Mouse (Mus musculus): Measurements from ENCODE around the gene Atf6b. TPM values are rescaled to one million over a fixed set of nuclear protein-coding genes. Genes with fewer than 3 reads are reported as not detected.

Atf6b gene
- total RNA-seq, 1 experiment = 55.7 TPM

- TF ChIP-seq ZC3H11A (IDR thresholded peaks at IDR 0.05; ENCODE audit: borderline replicate concordance, low read depth, low read length) (no peak), MAFK (IDR thresholded peaks at IDR 0.05; ENCODE audit: insufficient read depth, low read depth, low read length) (no peak)
- Histone ChIP-seq H3K4me3 (ENCODE audit: insufficient read depth in 1 of 2, low read depth in 1 of 2, low read length in 2 of 2, poor library complexity in 1 of 2, severe bottlenecking in 1 of 2) (peak overlapping the region; percentile 35 to 48; a peak in 3 of 4 replicates), H3K9ac (ENCODE audit: insufficient read depth, low read depth, low read length, poor library complexity, severe bottlenecking) (no peak overlapping the region; the same call in 1 of the 2 replicates), H3K9me3 (ENCODE audit: control insufficient read depth, insufficient read depth, low read depth, low read length) (no peaks in the 10 kb centered on the region), H3K36me3 (ENCODE audit: control insufficient read depth, insufficient read depth, low read length, poor library complexity, severe bottlenecking) (no peaks in the 10 kb centered on the region), H3K27ac (ENCODE audit: insufficient read depth, low read depth, low read length, poor library complexity, severe bottlenecking) (no peak overlapping the region), H3K4me1 (ENCODE audit: control insufficient read depth in 2 of 2, insufficient read depth in 2 of 2, low read length in 2 of 2, poor library complexity in 1 of 2) (peaks cover 6 to 29% of the 10 kb centered on the region in 2 experiments; a peak in 3 of 4 replicates)
- no peak for DNase-seq (ENCODE audit: low read depth, low spot score)
- in situ Hi-C loops (cut with MboI; ENCODE audit: low sequenced_read_pairs in 2 of 2, unreplicated experiment in 2 of 2) = no loop called here
Measured at GRCm38 (mm10) chr17:34630761-34631301, 16.1 kb upstream of the Atf6b start.

- Histone ChIP-seq H3K4me3 (ENCODE audit: insufficient read depth in 1 of 2, low read depth in 1 of 2, low read length in 2 of 2, poor library complexity in 1 of 2, severe bottlenecking in 1 of 2) (peak overlapping the region in 1 of 2 experiments; percentile 55; a peak in 2 of 4 replicates), H3K9me3 (ENCODE audit: control insufficient read depth, insufficient read depth, low read depth, low read length) (no peaks in the 10 kb centered on the region), H3K36me3 (ENCODE audit: control insufficient read depth, insufficient read depth, low read length, poor library complexity, severe bottlenecking) (no peaks in the 10 kb centered on the region), H3K27ac (ENCODE audit: insufficient read depth, low read depth, low read length, poor library complexity, severe bottlenecking) (no peak overlapping the region), H3K4me1 (ENCODE audit: control insufficient read depth in 2 of 2, insufficient read depth in 2 of 2, low read length in 2 of 2, poor library complexity in 1 of 2) (peaks cover 6 to 25% of the 10 kb centered on the region in 2 experiments; a peak in 3 of 4 replicates), H3K9ac (ENCODE audit: insufficient read depth, low read depth, low read length, poor library complexity, severe bottlenecking) (peak overlapping the region; percentile 31; the same call in 1 of the 2 replicates)
- in situ Hi-C loops (cut with MboI; ENCODE audit: low sequenced_read_pairs in 2 of 2, unreplicated experiment in 2 of 2) = no loop called here
- no peak for TF ChIP-seq CHD2 (IDR thresholded peaks at IDR 0.05; ENCODE audit: low read depth, low read length)
- TF ChIP-seq MAFK (IDR thresholded peaks at IDR 0.05; ENCODE audit: insufficient read depth, low read depth, low read length) = no peak
- TF ChIP-seq ZNF384 (IDR thresholded peaks at IDR 0.05; ENCODE audit: low read depth, low read length) = no peak
- no peak for TF ChIP-seq HCFC1 (IDR thresholded peaks at IDR 0.05; ENCODE audit: borderline replicate concordance, insufficient read depth, low read length)
- no peak for TF ChIP-seq ZC3H11A (IDR thresholded peaks at IDR 0.05; ENCODE audit: borderline replicate concordance, low read depth, low read length)
- DNase-seq (ENCODE audit: low read depth, low spot score) = no peak
Measured at GRCm38 (mm10) chr17:34631647-34632046, 15.3 kb upstream of the Atf6b start.

GRCm38 (mm10) chr17:34632261-34632691 is 14.7 kb upstream of the Atf6b start:
- H3K4me1 ChIP-seq (ENCODE audit: control insufficient read depth in 2 of 2, insufficient read depth in 2 of 2, low read length in 2 of 2, poor library complexity in 1 of 2) = peaks cover 6 to 25% of the 10 kb centered on the region in 2 experiments; a peak in 3 of 4 replicates

GRCm38 (mm10) chr17:34635671-34636070 is 11.3 kb upstream of the Atf6b start:
- no peak overlapping the region for H3K4me3 ChIP-seq (ENCODE audit: insufficient read depth in 1 of 2, low read depth in 1 of 2, low read length in 2 of 2, poor library complexity in 1 of 2, severe bottlenecking in 1 of 2)
- peaks cover 0 to 14% of the 10 kb centered on the region in 2 experiments; a peak in 2 of 4 replicates for H3K4me1 ChIP-seq (ENCODE audit: control insufficient read depth in 2 of 2, insufficient read depth in 2 of 2, low read length in 2 of 2, poor library complexity in 1 of 2)
- TF ChIP-seq ZNF384 (IDR thresholded peaks at IDR 0.05; ENCODE audit: low read depth, low read length) = no peak
- no peak for TF ChIP-seq HCFC1 (IDR thresholded peaks at IDR 0.05; ENCODE audit: borderline replicate concordance, insufficient read depth, low read length)
- TF ChIP-seq MAFK (IDR thresholded peaks at IDR 0.05; ENCODE audit: insufficient read depth, low read depth, low read length) = no peak
- no peak for TF ChIP-seq CHD2 (IDR thresholded peaks at IDR 0.05; ENCODE audit: low read depth, low read length)
- TF ChIP-seq ZC3H11A (IDR thresholded peaks at IDR 0.05; ENCODE audit: borderline replicate concordance, low read depth, low read length) = no peak
- no peak overlapping the region for H3K27ac ChIP-seq (ENCODE audit: insufficient read depth, low read depth, low read length, poor library complexity, severe bottlenecking)
- in situ Hi-C loops (cut with MboI; ENCODE audit: low sequenced_read_pairs in 2 of 2, unreplicated experiment in 2 of 2) = no loop called here
- H3K9me3 ChIP-seq (ENCODE audit: control insufficient read depth, insufficient read depth, low read depth, low read length) = no peaks in the 10 kb centered on the region
- no peak for DNase-seq (ENCODE audit: low read depth, low spot score)
- H3K9ac ChIP-seq (ENCODE audit: insufficient read depth, low read depth, low read length, poor library complexity, severe bottlenecking) = no peak overlapping the region
- no peaks in the 10 kb centered on the region for H3K36me3 ChIP-seq (ENCODE audit: control insufficient read depth, insufficient read depth, low read length, poor library complexity, severe bottlenecking)

More at GRCm38 (mm10) chr17:34632261-34632691, 14.7 kb upstream of the Atf6b start:
- peak overlapping the region; percentile 21 for H3K9ac ChIP-seq (ENCODE audit: insufficient read depth, low read depth, low read length, poor library complexity, severe bottlenecking)
- in situ Hi-C loops (cut with MboI; ENCODE audit: low sequenced_read_pairs in 2 of 2, unreplicated experiment in 2 of 2) = no loop called here
- H3K4me3 ChIP-seq (ENCODE audit: insufficient read depth in 1 of 2, low read depth in 1 of 2, low read length in 2 of 2, poor library complexity in 1 of 2, severe bottlenecking in 1 of 2) = peak overlapping the region; percentile 55 to 56
- TF ChIP-seq ZNF384 (IDR thresholded peaks at IDR 0.05; ENCODE audit: low read depth, low read length) (no peak), MAFK (IDR thresholded peaks at IDR 0.05; ENCODE audit: insufficient read depth, low read depth, low read length) (no peak), CHD2 (IDR thresholded peaks at IDR 0.05; ENCODE audit: low read depth, low read length) (no peak), ZC3H11A (IDR thresholded peaks at IDR 0.05; ENCODE audit: borderline replicate concordance, low read depth, low read length) (no peak), HCFC1 (IDR thresholded peaks at IDR 0.05; ENCODE audit: borderline replicate concordance, insufficient read depth, low read length) (no peak)
- H3K27ac ChIP-seq (ENCODE audit: insufficient read depth, low read depth, low read length, poor library complexity, severe bottlenecking) = no peak overlapping the region
- no peaks in the 10 kb centered on the region for H3K36me3 ChIP-seq (ENCODE audit: control insufficient read depth, insufficient read depth, low read length, poor library complexity, severe bottlenecking)
- H3K9me3 ChIP-seq (ENCODE audit: control insufficient read depth, insufficient read depth, low read depth, low read length) = no peaks in the 10 kb centered on the region
- DNase-seq (ENCODE audit: low read depth, low spot score) = peak; percentile 76

All from ES-E14 (cell line).